Mouse (Mus musculus): ENCODE data around the gene Pim2.
"Not testable (repeated sequence)": the region's sequence is repeated elsewhere in the genome, so short reads cannot be mapped to it uniquely, and the experiment has no call there.

Pim2 gene

DNA sequence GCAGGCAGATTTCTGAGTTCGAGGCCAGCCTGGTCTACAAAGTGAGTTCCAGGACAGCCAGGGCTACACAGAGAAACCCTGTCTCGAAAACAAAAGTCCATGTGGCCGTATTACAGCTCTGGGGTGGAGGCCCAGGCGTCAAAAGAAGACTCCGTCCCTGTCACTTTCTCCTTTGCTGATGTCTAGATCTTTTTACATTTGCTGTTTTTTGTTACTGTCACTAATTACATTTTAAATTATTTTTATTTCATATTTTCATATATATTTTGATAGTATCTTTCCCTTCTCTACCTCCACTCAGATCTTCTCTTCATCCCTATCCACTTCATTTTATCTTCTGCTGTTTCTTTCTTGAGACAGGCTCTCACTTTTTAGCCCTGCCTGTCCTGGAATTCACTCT is 29.7 kb downstream of the Pim2 start, which contains the start of gene Gm10491:
Gm10491 (minus strand) TSS at position 101 of the 400 bp plus-strand sequence.
- DNase-seq (ENCODE audit: low read depth, low spot score), result no peak

DNA sequence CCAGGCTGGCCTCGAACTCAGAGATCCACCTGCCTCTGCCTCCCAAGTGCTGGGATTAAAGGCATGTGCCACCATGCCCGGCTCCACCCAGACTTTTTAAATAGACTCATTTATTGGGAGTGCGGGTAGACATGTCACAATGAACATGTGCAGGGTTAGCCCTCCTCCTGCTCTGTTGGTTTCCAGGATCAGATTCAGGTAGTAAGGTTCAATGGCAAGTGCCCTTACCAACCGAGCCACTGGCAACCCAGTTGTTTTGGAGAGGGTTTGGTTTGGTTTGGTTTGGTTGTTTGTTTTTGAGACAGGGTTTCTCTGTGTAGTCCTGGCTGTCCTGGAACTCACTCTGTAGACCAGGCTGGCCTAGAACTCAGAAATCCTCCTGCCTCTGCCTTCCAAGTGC is 31.2 kb downstream of the Pim2 start, which contains the start of gene Gm10490:
Gm10490 (plus strand) TSS at position 301 of the 400 bp plus-strand sequence.
- not testable (repeated sequence) for DNase-seq (ENCODE audit: low read depth, low spot score)

DNA sequence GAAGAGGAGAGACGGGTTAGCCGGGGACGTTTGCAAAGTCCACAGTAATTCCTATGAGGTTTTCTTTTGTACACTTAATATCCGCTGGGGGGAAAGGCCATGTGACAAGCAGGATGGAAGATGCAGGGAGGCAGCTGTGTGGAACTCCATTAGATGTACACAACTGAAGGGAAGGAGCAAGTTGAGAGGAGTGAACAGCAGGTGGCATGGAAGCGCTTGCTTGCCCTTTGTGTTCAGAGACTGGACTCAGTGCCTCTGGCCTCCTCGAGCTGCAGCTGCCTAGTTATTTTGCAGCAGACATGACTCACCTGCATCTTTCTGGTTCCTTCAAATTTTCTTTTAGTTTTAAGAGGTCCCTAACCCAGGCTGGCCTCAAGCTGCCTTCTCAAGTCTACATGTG is 32.4 kb downstream of the Pim2 start:
- DNase-seq (ENCODE audit: low read depth, low spot score), result peak; percentile 22

DNA sequence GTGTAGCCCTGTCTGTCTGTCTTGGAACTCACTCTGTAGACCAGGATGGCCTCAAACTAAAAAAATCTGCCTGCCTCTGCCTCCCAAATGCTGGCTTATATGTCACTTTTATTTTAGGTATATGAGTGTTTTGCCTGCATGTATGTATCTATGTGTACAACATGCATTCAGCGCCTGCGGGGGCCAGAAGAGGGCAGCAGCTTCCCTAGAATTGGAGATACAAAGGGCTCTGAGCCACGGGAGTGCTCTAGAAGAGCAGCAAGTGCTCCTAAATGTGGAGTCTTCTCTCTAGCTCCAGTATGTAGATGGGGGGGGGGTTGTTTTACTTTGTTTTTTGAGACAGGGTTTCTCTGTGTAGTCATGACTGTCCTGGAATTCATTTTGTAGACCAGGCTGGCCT is 37.6 kb downstream of the Pim2 start:
- DNase-seq (ENCODE audit: low read depth, low spot score), result peak; percentile 24

DNA sequence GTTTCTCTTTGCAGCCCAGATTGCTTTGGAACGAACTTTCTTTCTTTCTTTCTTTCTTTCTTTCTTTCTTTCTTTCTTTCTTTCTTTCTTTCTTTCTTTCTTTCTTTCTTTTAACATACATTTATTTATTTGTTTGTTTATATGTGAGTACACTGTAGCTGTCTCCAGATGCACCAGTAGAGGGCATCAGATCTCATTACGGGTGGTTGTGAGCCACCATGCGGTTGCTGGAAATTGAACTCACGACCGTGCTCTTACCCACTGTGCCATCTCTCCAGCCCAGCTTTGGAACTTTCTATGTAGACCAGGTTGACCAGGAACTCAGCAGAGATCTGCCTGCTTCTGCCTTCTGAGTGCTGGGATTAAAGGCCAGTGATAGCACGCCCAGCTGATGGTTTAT is 39.9 kb downstream of the Pim2 start:
- not testable (repeated sequence) for DNase-seq (ENCODE audit: low read depth, low spot score)

DNA sequence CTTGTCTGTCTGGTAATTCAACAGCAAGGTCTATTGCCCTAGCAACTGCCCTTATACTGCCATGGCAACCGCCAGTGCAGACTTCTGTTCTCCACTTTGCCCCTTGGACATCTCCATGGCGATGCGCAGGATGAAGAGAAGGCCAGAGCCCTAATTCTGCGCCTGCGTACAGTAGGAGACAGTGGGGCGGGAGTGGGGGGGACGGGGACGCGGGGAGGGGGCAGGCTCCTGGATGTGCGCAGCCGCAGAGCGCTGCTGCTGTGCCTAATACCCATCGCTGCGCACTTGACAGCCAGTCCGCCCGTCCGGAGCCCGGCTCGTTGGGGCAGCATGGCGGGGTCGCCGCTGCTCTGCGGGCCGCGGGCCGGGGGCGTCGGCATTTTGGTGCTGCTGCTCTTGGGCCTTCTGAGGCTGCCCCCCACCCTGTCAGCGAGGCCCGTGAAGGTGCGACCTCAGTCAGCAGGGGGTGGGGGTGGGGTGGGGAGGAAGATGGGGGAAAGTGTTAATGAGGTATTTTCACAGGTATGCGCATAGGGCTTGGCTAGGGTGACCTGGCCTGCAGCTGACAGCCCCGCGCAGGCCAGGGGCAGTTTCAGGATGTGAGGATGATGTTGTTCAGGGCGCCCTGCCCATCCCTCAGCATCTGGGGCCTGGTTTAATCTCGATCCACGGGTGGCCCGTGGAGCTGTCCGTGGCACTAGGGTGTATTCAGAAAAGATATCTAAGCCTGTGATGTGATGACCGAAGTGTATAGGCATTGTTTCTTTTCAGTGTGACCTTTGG is 41.7 kb downstream of the Pim2 start, which contains the start of gene Pcsk1n:
Pcsk1n (plus strand) TSS at position 222 of the 783 bp plus-strand sequence.
- no peak for DNase-seq (ENCODE audit: low read depth, low spot score)

DNA sequence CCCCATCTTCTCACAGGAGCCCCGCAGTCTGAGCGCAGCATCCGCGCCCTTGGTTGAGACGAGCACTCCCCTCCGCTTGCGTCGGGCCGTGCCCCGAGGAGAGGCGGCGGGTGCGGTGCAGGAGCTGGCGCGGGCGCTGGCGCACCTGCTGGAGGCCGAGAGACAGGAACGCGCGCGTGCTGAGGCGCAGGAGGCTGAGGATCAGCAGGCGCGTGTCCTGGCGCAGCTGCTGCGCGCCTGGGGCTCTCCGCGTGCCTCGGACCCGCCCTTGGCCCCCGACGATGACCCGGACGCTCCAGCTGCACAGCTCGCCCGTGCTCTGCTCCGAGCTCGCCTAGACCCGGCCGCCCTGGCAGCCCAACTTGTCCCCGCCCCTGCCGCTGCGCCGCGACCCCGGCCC is 44.0 kb downstream of the Pim2 start:
- DNase-seq (ENCODE audit: low read depth, low spot score), result no peak

DNA sequence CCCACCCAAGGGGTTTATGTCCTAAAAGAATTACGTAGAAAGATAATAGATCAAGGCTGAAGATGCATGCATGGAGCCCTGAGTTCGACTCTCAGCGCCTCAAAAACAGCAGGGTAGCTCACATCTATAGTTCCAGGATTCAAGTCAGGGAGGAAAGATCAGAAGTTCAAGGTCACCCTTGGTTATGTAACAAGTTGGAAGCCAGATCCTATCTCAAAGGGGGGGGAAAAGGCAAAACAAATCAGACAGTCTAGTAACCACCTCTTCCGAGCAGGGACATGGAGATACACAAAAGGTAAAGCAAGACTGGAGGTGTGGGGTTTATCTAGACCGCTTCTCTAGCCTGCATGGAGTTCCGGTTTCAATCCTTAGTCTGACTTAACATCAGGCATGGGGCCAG is 48.2 kb downstream of the Pim2 start:
- no peak for DNase-seq (ENCODE audit: low read depth, low spot score)

DNA sequence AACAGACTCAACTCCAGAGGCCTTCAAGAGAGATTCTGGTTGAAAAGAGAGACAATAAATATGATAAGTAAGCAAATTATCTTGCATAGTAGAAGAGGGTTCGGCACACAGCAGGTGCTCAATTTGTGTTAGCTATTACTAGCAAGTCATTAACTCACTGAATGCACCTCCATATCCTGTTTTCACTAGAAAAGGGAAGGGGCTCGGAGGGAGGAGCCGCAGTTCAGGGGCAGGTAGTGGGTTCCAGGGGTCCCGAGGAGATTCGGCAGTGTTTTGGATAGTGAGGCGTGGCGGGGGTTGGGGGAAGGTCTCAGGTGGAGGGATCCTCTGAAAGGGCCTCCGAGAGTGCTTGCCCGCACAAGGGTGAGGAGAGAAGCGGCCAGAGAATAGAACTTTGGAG is 49.1 kb downstream of the Pim2 start:
- no peak for DNase-seq (ENCODE audit: low read depth, low spot score)

DNA sequence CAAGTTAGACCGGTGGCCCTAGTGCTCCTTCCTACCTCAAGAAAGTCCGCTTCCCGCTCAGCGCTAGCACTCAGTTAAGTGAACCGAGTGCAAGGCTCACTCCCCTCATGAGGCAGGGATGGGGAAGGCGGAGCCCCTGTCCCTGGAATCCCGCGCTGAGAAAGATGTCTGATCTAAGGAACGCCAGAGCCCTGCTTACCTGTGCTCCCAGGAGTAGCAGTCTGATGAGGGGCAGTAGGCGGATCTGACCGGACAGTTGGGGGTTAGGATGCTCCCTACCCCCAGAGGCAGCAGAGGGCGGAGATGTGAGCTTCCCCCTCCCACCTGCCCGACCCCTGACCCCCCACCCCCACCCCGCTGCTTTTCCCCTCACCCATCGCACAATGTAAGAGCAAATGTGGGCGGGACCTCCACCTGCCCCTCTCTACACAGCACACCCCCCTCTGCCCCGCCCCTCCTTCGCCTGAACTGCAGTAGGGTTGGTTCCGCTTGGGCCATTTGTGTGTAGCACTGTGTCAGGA is 50.3 kb downstream of the Pim2 start, which contains the start of gene Eras:
Eras (minus strand) TSS at position 338 of the 521 bp plus-strand sequence.
- DNase-seq (ENCODE audit: low read depth, low spot score), result no peak

Data from 3T3-L1 (cell line).